Mouse (Mus musculus) ES-E14 (cell line): Measurements from ENCODE around the gene Pacrg. TPM values are rescaled to one million over a fixed set of nuclear protein-coding genes. Genes with fewer than 3 reads are reported as not detected.

Source experiments
- DNase-seq: peaks from one replicate; pipeline ENCODE4 v3.0.0-alpha.2; 2013; ENCODE audit warnings: low read depth, low spot score
- H3K27ac ChIP-seq: 2 replicates; pipeline ENCODE4 v1.5.1; 2012; ENCODE audit warnings: low read depth, mild to moderate bottlenecking, low read length, moderate library complexity, mixed read lengths; ENCODE audit not compliant: poor library complexity, insufficient read depth, severe bottlenecking
- H3K36me3 ChIP-seq: 2 replicates; pipeline ENCODE4 v1.6.1; 2012; ENCODE audit warnings: mild to moderate bottlenecking, low read length, moderate library complexity, mixed read lengths; ENCODE audit not compliant: control insufficient read depth, poor library complexity, insufficient read depth, severe bottlenecking
- H3K4me1 ChIP-seq, 2 experiments: fragments of 150-350 bp in 1 of 2; sonication (generic) in 1 of 2; 2 replicates each; pipeline ENCODE4 v1.6.1; 2012; ENCODE audit warnings: low read length in 2 of 2, mild to moderate bottlenecking in 1 of 2, mixed read lengths in 1 of 2; ENCODE audit not compliant: control insufficient read depth in 2 of 2, insufficient read depth in 2 of 2, poor library complexity in 1 of 2
- H3K4me3 ChIP-seq, 2 experiments: fragments of 150-350 bp in 1 of 2; sonication (generic) in 1 of 2; 2 replicates each; pipeline ENCODE4 v1.5.1; 2012; ENCODE audit warnings: low read length in 2 of 2, low read depth in 1 of 2, mild to moderate bottlenecking in 1 of 2, mixed read lengths in 1 of 2; ENCODE audit not compliant: insufficient read depth in 1 of 2, poor library complexity in 1 of 2, severe bottlenecking in 1 of 2
- H3K9ac ChIP-seq: 2 replicates; pipeline ENCODE4 v1.6.1; 2012; ENCODE audit warnings: low read depth, mild to moderate bottlenecking, low read length, mixed read lengths; ENCODE audit not compliant: poor library complexity, insufficient read depth, severe bottlenecking
- H3K9me3 ChIP-seq: fragments of 150-350 bp; sonication (generic); 2 replicates; pipeline ENCODE4 v1.6.1; 2012; ENCODE audit warnings: low read depth, mild to moderate bottlenecking, low read length; ENCODE audit not compliant: control insufficient read depth, insufficient read depth
- CHD2 ChIP-seq: IDR thresholded peaks from 2 replicates; pipeline ENCODE4 v1.6.1; 2014; ENCODE audit warnings: mild to moderate bottlenecking, low read depth, low read length, inconsistent platforms
- HCFC1 ChIP-seq: IDR thresholded peaks from 2 replicates; pipeline ENCODE4 v1.6.1; 2012; ENCODE audit warnings: low read length, inconsistent platforms, borderline replicate concordance; ENCODE audit not compliant: insufficient read depth
- MAFK ChIP-seq: IDR thresholded peaks from 2 replicates; pipeline ENCODE4 v1.6.1; 2014; ENCODE audit warnings: mild to moderate bottlenecking, low read depth, low read length, inconsistent platforms; ENCODE audit not compliant: insufficient read depth
- ZC3H11A ChIP-seq: IDR thresholded peaks from 2 replicates; pipeline ENCODE4 v1.6.1; 2012; ENCODE audit warnings: low read depth, mild to moderate bottlenecking, inconsistent platforms, low read length, borderline replicate concordance
- ZNF384 ChIP-seq: IDR thresholded peaks from 2 replicates; pipeline ENCODE4 v1.6.1; 2012; ENCODE audit warnings: low read depth, low read length, inconsistent platforms
- in situ Hi-C, 2 experiments: fragments of 600-800 bp; cut with MboI; formaldehyde crosslinking; loops; one replicate each; pipeline ENCODE4 v1.15.1; 2025; ENCODE audit warnings: low sequenced_read_pairs in 2 of 2, inconsistent platforms in 1 of 2; ENCODE audit not compliant: unreplicated experiment in 2 of 2
- total RNA-seq: library from RNA; depleted of rRNA; stranded (reverse); fragments of 300-350 nt; gene quantifications from 2 replicates; pipeline ENCODE4 v1.2.3, GENCODE M21; 2012

The Pacrg gene
- total RNA-seq, 1 experiment: 0.27 TPM

- no peak overlapping the region for H3K27ac ChIP-seq
- H3K9ac ChIP-seq: no peak overlapping the region
- TF ChIP-seq HCFC1: no peak
- TF ChIP-seq CHD2: no peak
- TF ChIP-seq MAFK: no peak
- no peak for TF ChIP-seq ZC3H11A
- no peak for TF ChIP-seq ZNF384
- H3K4me3 ChIP-seq: no peak overlapping the region
- peaks cover 4 to 12% of the 10 kb centered on the region in 2 experiments; a peak in 3 of 4 replicates for H3K4me1 ChIP-seq
- no peak for DNase-seq
- H3K36me3 ChIP-seq: no peaks in the 10 kb centered on the region
- H3K9me3 ChIP-seq: no peaks in the 10 kb centered on the region
- in situ Hi-C loops: no loop called here
These were observed 329.6 kb downstream of the Pacrg start for GRCm38 (mm10) chr17:10510467-10510866.

DNA sequence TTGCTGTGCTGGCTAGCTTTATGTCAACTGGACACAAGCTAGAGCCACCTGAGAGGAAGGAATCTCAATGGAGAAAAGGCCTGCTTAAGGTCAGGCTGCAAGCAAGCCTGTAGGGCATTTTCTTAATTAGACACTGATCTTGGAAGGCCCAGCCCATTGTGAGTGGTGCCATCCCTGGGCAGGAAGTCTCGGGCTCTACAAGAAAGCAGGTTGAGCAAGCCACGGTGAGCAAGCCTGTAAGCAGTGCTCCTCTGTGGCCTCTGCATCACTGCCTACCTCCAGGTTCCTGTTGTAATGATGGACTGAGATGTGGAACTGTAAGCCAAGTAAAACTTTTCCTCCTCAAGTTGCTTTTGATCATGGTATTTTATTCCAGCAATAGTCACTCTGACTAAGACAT lies 332.0 kb downstream of the Pacrg start:
- TF ChIP-seq CHD2: no peak
- no peak for TF ChIP-seq ZC3H11A
- TF ChIP-seq MAFK: no peak
- no peak for TF ChIP-seq HCFC1
- TF ChIP-seq ZNF384: no peak
- Histone ChIP-seq H3K9me3 (no peaks in the 10 kb centered on the region), H3K9ac (no peak overlapping the region), H3K27ac (no peak overlapping the region), H3K4me3 (no peak overlapping the region), H3K36me3 (no peaks in the 10 kb centered on the region), H3K4me1 (peaks cover 0 to 4% of the 10 kb centered on the region in 2 experiments; a peak in 1 of 4 replicates)
- in situ Hi-C loops: no loop called here
- no peak for DNase-seq

- no peak for TF ChIP-seq ZNF384
- no peak for TF ChIP-seq ZC3H11A
- no peak for TF ChIP-seq HCFC1
- TF ChIP-seq CHD2: no peak
- TF ChIP-seq MAFK: no peak
- in situ Hi-C loops: no loop called here
- H3K36me3 ChIP-seq: no peaks in the 10 kb centered on the region
- H3K9me3 ChIP-seq: no peaks in the 10 kb centered on the region
- no peak overlapping the region for H3K27ac ChIP-seq
- H3K4me3 ChIP-seq: no peak overlapping the region
- H3K9ac ChIP-seq: no peak overlapping the region
- no peak for DNase-seq
- H3K4me1 ChIP-seq: peaks cover 0 to 4% of the 10 kb centered on the region in 2 experiments; a peak in 1 of 4 replicates
These were observed 332.6 kb downstream of the Pacrg start for GRCm38 (mm10) chr17:10507466-10507865.

- no peak for TF ChIP-seq MAFK
- no peak for TF ChIP-seq ZC3H11A
- TF ChIP-seq ZNF384: no peak
- no peak for TF ChIP-seq HCFC1
- no peak for TF ChIP-seq CHD2
- H3K4me3 ChIP-seq: no peak overlapping the region
- H3K4me1 ChIP-seq: peaks cover 0 to 2% of the 10 kb centered on the region in 2 experiments; a peak in 1 of 4 replicates
- H3K36me3 ChIP-seq: no peaks in the 10 kb centered on the region
- DNase-seq: no peak
- H3K27ac ChIP-seq: no peak overlapping the region
- no peaks in the 10 kb centered on the region for H3K9me3 ChIP-seq
- in situ Hi-C loops: no loop called here
- no peak overlapping the region for H3K9ac ChIP-seq
These were observed 333.2 kb downstream of the Pacrg start for GRCm38 (mm10) chr17:10506896-10507295.

- in situ Hi-C loops: no loop called here
- no peak for DNase-seq
- Histone ChIP-seq H3K27ac (no peak overlapping the region), H3K4me1 (peaks cover 4 to 19% of the 10 kb centered on the region in 2 experiments; a peak in 3 of 4 replicates), H3K4me3 (no peak overlapping the region), H3K9ac (no peak overlapping the region), H3K9me3 (no peaks in the 10 kb centered on the region), H3K36me3 (no peaks in the 10 kb centered on the region)
- TF ChIP-seq HCFC1: no peak
- TF ChIP-seq CHD2: no peak
- no peak for TF ChIP-seq ZNF384
- no peak for TF ChIP-seq MAFK
- no peak for TF ChIP-seq ZC3H11A
These were observed 338.7 kb downstream of the Pacrg start for GRCm38 (mm10) chr17:10501439-10501838.
